Mouse (Mus musculus): ENCODE measurements around the gene Cpe. TPM values are rescaled to one million over a fixed set of nuclear protein-coding genes. Genes with fewer than 3 reads are reported as not detected.

Cpe gene
- total and polyA plus RNA-seq, 3 experiments, result not detected

GRCm38 (mm10) chr8:64717868-64718267 is 25.0 kb upstream of the Cpe start:
- Histone ChIP-seq H3K36me3 (ENCODE audit: control insufficient read depth in 1 of 2, insufficient read depth in 2 of 2, low read length in 2 of 2) (no peaks in the 10 kb centered on the region; a peak in 1 of 4 replicates), H3K4me3 (ENCODE audit: control insufficient read depth in 1 of 2, insufficient read depth in 1 of 2, low read depth in 2 of 2, low read length in 2 of 2) (no peak overlapping the region), H3K79me2 (ENCODE audit: control insufficient read depth, insufficient read depth, low read length, poor library complexity) (no peaks in the 10 kb centered on the region), H3K9me3 (replicated peaks; ENCODE audit: insufficient read depth, low read length) (no peaks in the 10 kb centered on the region), H3K27ac (ENCODE audit: control insufficient read depth, low read depth, low read length) (no peak overlapping the region), H3K9ac (ENCODE audit: control insufficient read depth, low read depth, low read length, poor library complexity, severe bottlenecking) (no peak overlapping the region), H3K27me3 (ENCODE audit: control insufficient read depth in 1 of 2, insufficient read depth in 2 of 2, low read length in 2 of 2) (no peaks in the 10 kb centered on the region), H3K4me1 (ENCODE audit: control insufficient read depth in 1 of 2, insufficient read depth in 2 of 2, low read length in 2 of 2) (no peaks in the 10 kb centered on the region)
- TF ChIP-seq CTCF (IDR thresholded peaks at IDR 0.05 in 2 of 3, conservative IDR thresholded peaks at IDR 0.05 in 1 of 3; ENCODE audit: control insufficient read depth in 1 of 3, insufficient read depth in 1 of 3, low read depth in 2 of 3, low read length in 3 of 3, poor library complexity in 1 of 3, severe bottlenecking in 1 of 3) (peak; percentile 7 to 21 (median 13); a peak in 2 of 6 replicates), TAL1 (IDR thresholded peaks at IDR 0.05; ENCODE audit: low read length) (no peak)
- no peak for DNase-seq (ENCODE audit: low read depth, low spot score)

DNA sequence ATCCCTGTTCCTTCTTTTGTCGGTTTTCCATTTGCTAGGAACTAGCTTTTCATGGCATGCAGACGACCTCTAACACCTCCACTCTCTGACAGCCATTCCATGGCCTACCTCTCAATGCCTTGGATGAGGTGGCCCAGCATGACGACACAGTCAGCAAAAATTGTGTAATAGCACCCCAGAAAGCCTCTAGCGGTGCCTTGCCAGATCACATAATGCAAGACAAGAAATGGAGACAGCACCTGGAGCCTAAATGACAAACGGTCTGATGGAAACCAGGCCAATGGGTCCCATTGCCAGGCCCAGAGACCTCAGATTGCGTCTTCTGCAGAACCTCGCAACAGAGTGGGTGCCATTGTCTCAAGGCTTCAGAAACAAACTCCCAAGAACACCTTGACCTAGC is 19.6 kb upstream of the Cpe start:
- H3K4me1 ChIP-seq (ENCODE audit: control insufficient read depth in 1 of 2, insufficient read depth in 2 of 2, low read length in 2 of 2), result no peaks in the 10 kb centered on the region
- no peaks in the 10 kb centered on the region for H3K27me3 ChIP-seq (ENCODE audit: control insufficient read depth in 1 of 2, insufficient read depth in 2 of 2, low read length in 2 of 2)

GRCm38 (mm10) chr8:64711544-64711943 is 18.7 kb upstream of the Cpe start:
- no peak for DNase-seq (ENCODE audit: low read depth, low spot score)
- H3K36me3 ChIP-seq (ENCODE audit: control insufficient read depth in 1 of 2, insufficient read depth in 2 of 2, low read length in 2 of 2), result no peaks in the 10 kb centered on the region
- no peak for TF ChIP-seq USF2 (IDR thresholded peaks at IDR 0.05; ENCODE audit: borderline replicate concordance in 1 of 2, insufficient read depth in 1 of 2, low read depth in 1 of 2, low read length in 2 of 2)
- TF ChIP-seq ZNF384 (IDR thresholded peaks at IDR 0.05; ENCODE audit: low read depth, low read length), result no peak
- TF ChIP-seq TAL1 (IDR thresholded peaks at IDR 0.05; ENCODE audit: low read length), result no peak
- TF ChIP-seq POLR2AphosphoS2 (IDR thresholded peaks at IDR 0.05; ENCODE audit: low read length), result no peak
- no peak for TF ChIP-seq RAD21 (IDR thresholded peaks at IDR 0.05; ENCODE audit: low read depth, low read length)
- no peak for TF ChIP-seq RCOR1 (IDR thresholded peaks at IDR 0.05; ENCODE audit: low read depth, low read length)
- no peak for TF ChIP-seq MEF2A (IDR thresholded peaks at IDR 0.05; ENCODE audit: extremely low read depth, insufficient replicate concordance, low read depth, low read length, poor library complexity, severe bottlenecking)
- TF ChIP-seq USF1 (IDR thresholded peaks at IDR 0.05; ENCODE audit: low read depth, low read length), result no peak
- TF ChIP-seq MAZ (IDR thresholded peaks at IDR 0.05; ENCODE audit: low read depth, low read length), result no peak
- TF ChIP-seq MAFK (IDR thresholded peaks at IDR 0.05; ENCODE audit: borderline replicate concordance, low read depth, low read length), result no peak
- TF ChIP-seq ZC3H11A (IDR thresholded peaks at IDR 0.05; ENCODE audit: low read depth, low read length), result no peak
- no peak for TF ChIP-seq MYB (IDR thresholded peaks at IDR 0.05; ENCODE audit: low read depth, low read length)
- TF ChIP-seq ETS1 (IDR thresholded peaks at IDR 0.05; ENCODE audit: low read depth, low read length), result no peak
- no peak for TF ChIP-seq SMC3 (IDR thresholded peaks at IDR 0.05; ENCODE audit: low read depth, low read length)
- no peak for TF ChIP-seq GATA1 (IDR thresholded peaks at IDR 0.05; ENCODE audit: low read depth, low read length)
- no peak for TF ChIP-seq KAT2A (conservative IDR thresholded peaks at IDR 0.05; ENCODE audit: low read depth, low read length)
- TF ChIP-seq UBTF (IDR thresholded peaks at IDR 0.05; ENCODE audit: borderline replicate concordance, insufficient read depth, low read depth, low read length), result no peak
- no peak for TF ChIP-seq POLR2A (IDR thresholded peaks at IDR 0.05; ENCODE audit: control insufficient read depth in 1 of 2, insufficient read depth in 1 of 2, low read depth in 1 of 2, low read length in 2 of 2, poor library complexity in 1 of 2)
- H3K27ac ChIP-seq (ENCODE audit: control insufficient read depth, low read depth, low read length), result no peak overlapping the region
- H3K4me3 ChIP-seq (ENCODE audit: control insufficient read depth in 1 of 2, insufficient read depth in 1 of 2, low read depth in 2 of 2, low read length in 2 of 2), result no peak overlapping the region
- no peaks in the 10 kb centered on the region for H3K79me2 ChIP-seq (ENCODE audit: control insufficient read depth, insufficient read depth, low read length, poor library complexity)
- no peaks in the 10 kb centered on the region for H3K9me3 ChIP-seq (replicated peaks; ENCODE audit: insufficient read depth, low read length)
- H3K9ac ChIP-seq (ENCODE audit: control insufficient read depth, low read depth, low read length, poor library complexity, severe bottlenecking), result no peak overlapping the region
- H3K27me3 ChIP-seq (ENCODE audit: control insufficient read depth in 1 of 2, insufficient read depth in 2 of 2, low read length in 2 of 2), result no peaks in the 10 kb centered on the region
- no peaks in the 10 kb centered on the region for H3K4me1 ChIP-seq (ENCODE audit: control insufficient read depth in 1 of 2, insufficient read depth in 2 of 2, low read length in 2 of 2)

More for the DNA sequence above, 19.6 kb upstream of the Cpe start:
- no peak for TF ChIP-seq TAL1 (IDR thresholded peaks at IDR 0.05; ENCODE audit: low read length)
- no peak for TF ChIP-seq POLR2AphosphoS2 (IDR thresholded peaks at IDR 0.05; ENCODE audit: low read length)
- TF ChIP-seq MYC (IDR thresholded peaks at IDR 0.05; ENCODE audit: low read depth, low read length), result no peak
- TF ChIP-seq MYB (IDR thresholded peaks at IDR 0.05; ENCODE audit: low read depth, low read length), result no peak
- TF ChIP-seq SMC3 (IDR thresholded peaks at IDR 0.05; ENCODE audit: low read depth, low read length), result no peak
- no peak for TF ChIP-seq ZNF384 (IDR thresholded peaks at IDR 0.05; ENCODE audit: low read depth, low read length)
- no peak for TF ChIP-seq ZMIZ1 (IDR thresholded peaks at IDR 0.05; ENCODE audit: low read depth, low read length)
- TF ChIP-seq KAT2A (conservative IDR thresholded peaks at IDR 0.05; ENCODE audit: low read depth, low read length), result no peak
- no peak for TF ChIP-seq GATA1 (IDR thresholded peaks at IDR 0.05; ENCODE audit: low read depth, low read length)
- TF ChIP-seq ELF1 (IDR thresholded peaks at IDR 0.05; ENCODE audit: low read depth, low read length), result no peak
- TF ChIP-seq NRF1 (IDR thresholded peaks at IDR 0.05; ENCODE audit: insufficient read depth, low read depth, low read length, poor library complexity, severe bottlenecking), result no peak
- TF ChIP-seq TCF12 (IDR thresholded peaks at IDR 0.05; ENCODE audit: low read depth, low read length), result no peak
- no peak for TF ChIP-seq ZC3H11A (IDR thresholded peaks at IDR 0.05; ENCODE audit: low read depth, low read length)
- no peak for TF ChIP-seq USF1 (IDR thresholded peaks at IDR 0.05; ENCODE audit: low read depth, low read length)
- TF ChIP-seq BHLHE40 (IDR thresholded peaks at IDR 0.05; ENCODE audit: borderline replicate concordance, low read depth, low read length), result no peak
- no peak for TF ChIP-seq SIN3A (IDR thresholded peaks at IDR 0.05; ENCODE audit: low read length)
- TF ChIP-seq USF2 (IDR thresholded peaks at IDR 0.05; ENCODE audit: borderline replicate concordance in 1 of 2, insufficient read depth in 1 of 2, low read depth in 1 of 2, low read length in 2 of 2), result no peak
- no peak for TF ChIP-seq HCFC1 (IDR thresholded peaks at IDR 0.05; ENCODE audit: low read depth, low read length)
- Histone ChIP-seq H3K9me3 (replicated peaks; ENCODE audit: insufficient read depth, low read length) (no peaks in the 10 kb centered on the region), H3K27ac (ENCODE audit: control insufficient read depth, low read depth, low read length) (no peak overlapping the region), H3K4me3 (ENCODE audit: control insufficient read depth in 1 of 2, insufficient read depth in 1 of 2, low read depth in 2 of 2, low read length in 2 of 2) (no peak overlapping the region), H3K9ac (ENCODE audit: control insufficient read depth, low read depth, low read length, poor library complexity, severe bottlenecking) (no peak overlapping the region), H3K36me3 (ENCODE audit: control insufficient read depth in 1 of 2, insufficient read depth in 2 of 2, low read length in 2 of 2) (no peaks in the 10 kb centered on the region), H3K79me2 (ENCODE audit: control insufficient read depth, insufficient read depth, low read length, poor library complexity) (no peaks in the 10 kb centered on the region)
- DNase-seq (ENCODE audit: low read depth, low spot score), result no peak

Measured in MEL (cell line).